Mouse (Mus musculus) hindbrain, embryonic 12.5 days (tissue): ENCODE results near the gene Sptlc2. TPM values are rescaled to one million over a fixed set of nuclear protein-coding genes. Genes with fewer than 3 reads are reported as not detected.
A peak's percentile ranks its signal among the peaks of the same experiment; 100 is the strongest.

Experiments used
- ATAC-seq: fragments of 200-750 bp; cut with Nextera tagmentation; 2 replicates; pipeline ENCODE4 v1.8.0; 2017; ENCODE audit warnings: moderate TSS enrichment; ENCODE audit not compliant: low FRiP score
- H3K27ac ChIP-seq: fragments of 300-500 bp; sonication (generic); 2 replicates; pipeline ENCODE4 v1.5.1; 2016; ENCODE audit warnings: mild to moderate bottlenecking
- H3K27me3 ChIP-seq: fragments of 300-500 bp; sonication (generic); 2 replicates; pipeline ENCODE4 v1.6.1; 2016; ENCODE audit warnings: mild to moderate bottlenecking
- H3K36me3 ChIP-seq: fragments of 300-500 bp; sonication (generic); 2 replicates; pipeline ENCODE4 v1.6.1; 2016; ENCODE audit warnings: mild to moderate bottlenecking
- H3K4me1 ChIP-seq: fragments of 300-500 bp; sonication (generic); 2 replicates; pipeline ENCODE4 v1.6.1; 2016
- H3K4me2 ChIP-seq: fragments of 300-500 bp; sonication (generic); replicated peaks from 2 replicates; pipeline ENCODE4 v1.6.1; 2016; ENCODE audit warnings: mild to moderate bottlenecking
- H3K4me3 ChIP-seq: fragments of 300-500 bp; sonication (generic); 2 replicates; pipeline ENCODE4 v1.5.1; 2016; ENCODE audit warnings: mild to moderate bottlenecking
- H3K9ac ChIP-seq: fragments of 300-500 bp; sonication (generic); 2 replicates; pipeline ENCODE4 v1.6.1; 2016; ENCODE audit warnings: mild to moderate bottlenecking, moderate library complexity
- H3K9me3 ChIP-seq: fragments of 300-500 bp; sonication (generic); replicated peaks from 2 replicates; pipeline ENCODE4 v1.6.1; 2016; ENCODE audit warnings: mild to moderate bottlenecking
- WGBS: fragments of 180-500 bp; shearing (Covaris S2); methylation state at CpG from one replicate; pipeline ENCODE4 v1.1.7; 2016; 5-methylcytosine and 5-hydroxymethylcytosine counted together
- polyA plus RNA-seq: library from polyadenylated mRNA; unstranded; fragments of >200 nt; fragmentation: Nextera tagmentation; extraction: Ambion mirVana; gene quantifications from 2 replicates; pipeline ENCODE4 v1.2.1, GENCODE M21; 2016

The Sptlc2 gene
- polyA plus RNA-seq: 72.2 and 77.7 TPM in 2 replicates

DNA sequence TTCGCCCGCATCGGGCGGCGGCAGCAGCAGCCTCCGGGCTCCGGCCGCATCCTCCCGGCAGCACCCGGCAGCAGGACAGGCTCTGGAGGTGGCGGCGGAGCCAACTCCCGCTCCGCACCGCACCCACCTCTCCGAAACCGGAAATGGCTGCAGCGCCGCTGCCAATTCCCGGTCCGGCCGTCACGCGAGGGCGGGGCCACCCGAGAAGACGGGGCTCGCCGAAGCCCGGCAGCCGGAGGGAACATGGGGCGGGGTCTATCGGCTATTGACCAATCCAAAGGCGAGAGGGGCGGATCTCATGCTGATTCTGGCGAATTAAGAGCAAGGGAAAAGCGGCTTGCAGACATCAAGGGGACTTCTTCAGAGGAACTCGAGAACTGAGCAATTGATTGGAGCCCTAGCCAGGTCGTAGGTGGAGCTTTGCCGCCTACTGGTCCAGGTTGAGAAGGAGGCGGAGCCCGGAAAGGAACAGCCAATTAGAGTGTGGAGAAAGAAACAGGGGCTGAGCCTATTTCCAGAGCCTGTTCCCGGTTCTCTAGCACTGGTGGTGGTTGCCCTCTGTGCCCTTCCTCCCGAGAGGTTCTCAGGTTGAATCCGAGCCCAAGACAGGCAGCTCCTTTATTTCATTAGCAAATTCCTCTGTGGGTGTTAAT lies at the start of gene Sptlc2:
TSS of gene Sptlc2 (minus strand) at position 234 of the 653 bp plus-strand sequence.
- Histone ChIP-seq H3K27ac (peak within 1 kb of the TSS; percentile 87), H3K36me3 (no peaks in the 10 kb centered on the region), H3K4me1 (peaks cover 18% of the 10 kb centered on the region), H3K9ac (peak within 1 kb of the TSS; percentile 79), H3K27me3 (no peaks in the 10 kb centered on the region), H3K4me2 (peak within 1 kb of the TSS; percentile 97), H3K9me3 (no peaks in the 10 kb centered on the region), H3K4me3 (peak within 1 kb of the TSS; percentile 97)
- WGBS: under 1% methylated on average over 40 of the region's 45 CpGs
- peak; percentile 99 for ATAC-seq

DNA sequence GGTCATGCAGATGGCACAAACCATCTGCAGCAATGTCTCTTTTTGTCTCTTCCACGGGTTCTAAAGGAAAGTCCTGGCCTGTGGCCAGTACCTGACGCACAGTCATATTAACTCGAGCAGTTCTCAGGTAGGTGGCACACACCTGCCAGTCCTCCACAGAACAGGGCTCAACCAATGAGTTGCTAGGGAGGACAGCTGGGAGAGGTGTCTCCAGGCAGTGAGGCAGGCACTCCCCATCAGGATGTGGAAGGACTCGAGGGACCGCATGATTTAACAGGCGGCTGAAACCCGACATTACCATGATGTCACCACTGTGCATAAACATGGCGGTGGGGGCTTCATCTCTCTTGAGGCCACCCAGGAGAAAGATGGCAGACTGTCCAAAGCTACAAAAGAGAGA lies 40.7 kb upstream of the Sptlc2 start:
- H3K4me2 ChIP-seq: no peak overlapping the region
- H3K36me3 ChIP-seq: peaks cover 81% of the 10 kb centered on the region
- 0 out of 2 replicates have a peak, but pooled peaks cover 6% of the 10 kb centered on the region for H3K4me1 ChIP-seq
- ATAC-seq: no peak
- H3K4me3 ChIP-seq: no peak overlapping the region
- WGBS: 90% methylated on average over 8 of the region's 8 CpGs
- no peaks in the 10 kb centered on the region for H3K9me3 ChIP-seq
- no peak overlapping the region for H3K9ac ChIP-seq
- no peaks in the 10 kb centered on the region for H3K27me3 ChIP-seq
- H3K27ac ChIP-seq: no peak overlapping the region

DNA sequence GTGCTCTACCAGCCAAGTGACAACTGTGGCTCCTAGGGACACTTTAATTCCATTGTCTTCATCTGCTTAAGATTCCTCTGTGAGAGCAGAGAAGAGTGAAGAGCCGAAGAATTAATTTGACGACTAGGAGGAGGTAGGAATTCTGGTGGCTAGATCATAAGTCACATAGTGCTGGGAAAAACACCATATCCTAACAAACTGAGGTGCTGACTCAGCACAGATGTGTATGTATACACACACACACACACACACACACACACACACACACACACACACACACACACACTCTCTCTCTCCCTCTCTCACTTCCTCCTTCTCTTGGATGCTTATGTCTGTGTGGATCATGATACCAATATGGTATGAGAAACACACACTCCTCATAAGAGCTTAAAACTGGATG lies 40.1 kb upstream of the Sptlc2 start:
- no peak overlapping the region for H3K27ac ChIP-seq
- no peak overlapping the region for H3K4me2 ChIP-seq
- no peak overlapping the region for H3K4me3 ChIP-seq
- no peaks in the 10 kb centered on the region for H3K27me3 ChIP-seq
- peaks cover 78% of the 10 kb centered on the region for H3K36me3 ChIP-seq
- no peaks in the 10 kb centered on the region for H3K9me3 ChIP-seq
- 92% methylated on average over 2 of the region's 2 CpGs for WGBS
- H3K4me1 ChIP-seq: 0 out of 2 replicates have a peak, but pooled peaks cover 6% of the 10 kb centered on the region
- no peak overlapping the region for H3K9ac ChIP-seq
- no peak for ATAC-seq

DNA sequence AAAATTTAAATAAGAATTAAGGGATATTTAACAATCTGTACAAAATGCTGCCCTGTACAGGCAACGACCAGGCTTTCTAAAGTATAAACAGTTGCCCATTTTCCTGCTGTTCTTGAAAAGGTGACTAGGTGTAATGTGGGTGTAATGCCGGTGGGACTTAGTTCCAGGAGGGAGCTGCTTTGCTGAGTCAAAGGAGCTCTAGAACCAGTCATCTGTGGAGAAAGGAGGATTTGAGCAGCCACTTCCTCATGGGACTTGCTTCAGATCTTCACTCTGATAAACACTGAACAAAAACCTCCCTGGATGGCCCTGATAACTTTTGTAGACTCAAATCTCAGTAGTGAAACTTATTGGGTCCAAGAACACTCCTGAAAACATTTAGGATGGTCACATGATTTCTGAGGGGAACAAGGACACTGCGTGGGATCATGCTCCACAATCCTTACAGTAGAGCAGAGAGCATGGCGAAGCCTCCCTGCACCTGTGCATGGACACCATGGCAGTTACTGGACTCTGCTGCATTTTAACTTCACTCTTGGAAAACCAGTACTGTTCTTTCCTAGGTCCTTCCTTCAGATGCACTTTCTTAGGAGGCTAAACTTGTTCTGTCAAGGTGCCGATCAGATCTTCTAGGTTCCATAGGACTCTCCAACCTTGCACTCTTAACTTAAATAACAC lies 38.3 kb upstream of the Sptlc2 start:
- ATAC-seq: no peak
- no peaks in the 10 kb centered on the region for H3K9me3 ChIP-seq
- 94% methylated on average over 5 of the region's 5 CpGs for WGBS
- no peak overlapping the region for H3K27ac ChIP-seq
- H3K4me1 ChIP-seq: 0 out of 2 replicates have a peak, but pooled peaks cover 6% of the 10 kb centered on the region
- H3K4me2 ChIP-seq: no peak overlapping the region
- H3K9ac ChIP-seq: no peak overlapping the region
- H3K36me3 ChIP-seq: peaks cover 62% of the 10 kb centered on the region
- no peak overlapping the region for H3K4me3 ChIP-seq
- H3K27me3 ChIP-seq: no peaks in the 10 kb centered on the region

DNA sequence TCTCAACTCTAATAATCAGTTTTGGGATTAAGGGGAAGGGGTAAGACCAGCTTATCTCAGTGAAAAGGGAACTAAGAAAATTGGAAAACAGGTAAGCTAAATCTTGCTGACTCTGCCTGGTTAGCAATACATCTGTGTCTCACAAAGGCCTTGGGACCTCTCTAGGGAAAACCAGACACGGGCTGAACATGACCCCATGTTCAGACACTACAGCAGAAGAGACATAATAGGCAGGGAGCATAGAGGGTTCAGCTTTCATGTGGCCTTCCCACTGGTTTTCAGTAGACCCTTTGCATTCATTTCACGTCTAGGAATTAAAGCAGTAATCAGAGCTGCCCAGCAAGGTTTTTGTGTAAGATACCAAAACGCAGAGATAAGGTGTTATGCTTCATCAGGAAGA lies 36.4 kb upstream of the Sptlc2 start:
- WGBS: 32% methylated on average over 3 of the region's 3 CpGs
- Histone ChIP-seq H3K4me3 (no peak overlapping the region), H3K27ac (peak overlapping the region; percentile 52), H3K36me3 (peaks cover 43% of the 10 kb centered on the region), H3K27me3 (no peaks in the 10 kb centered on the region), H3K4me1 (peaks cover 11% of the 10 kb centered on the region), H3K9ac (no peak overlapping the region), H3K4me2 (no peak overlapping the region), H3K9me3 (no peaks in the 10 kb centered on the region)
- ATAC-seq: no peak

DNA sequence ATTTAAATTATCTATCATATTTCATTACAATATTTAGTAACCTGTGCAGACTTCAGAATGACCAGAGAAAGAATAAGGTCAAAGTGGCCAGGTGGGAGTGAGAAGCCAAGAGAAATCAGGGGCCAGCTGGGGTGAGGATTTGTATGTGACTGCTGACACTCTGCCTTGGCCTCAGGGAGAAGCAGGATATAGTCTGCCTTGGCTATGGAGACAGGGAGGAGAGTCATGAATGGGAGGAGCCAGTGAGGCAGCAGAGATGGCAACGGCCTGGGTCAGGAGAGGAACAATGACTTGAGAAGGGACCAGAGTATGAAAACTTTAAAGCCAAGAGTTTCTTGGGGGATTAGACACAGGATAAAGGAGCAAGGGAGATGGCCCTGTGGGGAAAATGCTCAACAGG lies 35.5 kb upstream of the Sptlc2 start:
- Histone ChIP-seq H3K27me3 (no peaks in the 10 kb centered on the region), H3K4me1 (peaks cover 19% of the 10 kb centered on the region), H3K9ac (no peak overlapping the region), H3K27ac (no peak overlapping the region), H3K9me3 (no peaks in the 10 kb centered on the region), H3K4me3 (no peak overlapping the region), H3K4me2 (no peak overlapping the region), H3K36me3 (peaks cover 35% of the 10 kb centered on the region)
- WGBS: 34% methylated on average over 1 of the region's 1 CpGs
- no peak for ATAC-seq

DNA sequence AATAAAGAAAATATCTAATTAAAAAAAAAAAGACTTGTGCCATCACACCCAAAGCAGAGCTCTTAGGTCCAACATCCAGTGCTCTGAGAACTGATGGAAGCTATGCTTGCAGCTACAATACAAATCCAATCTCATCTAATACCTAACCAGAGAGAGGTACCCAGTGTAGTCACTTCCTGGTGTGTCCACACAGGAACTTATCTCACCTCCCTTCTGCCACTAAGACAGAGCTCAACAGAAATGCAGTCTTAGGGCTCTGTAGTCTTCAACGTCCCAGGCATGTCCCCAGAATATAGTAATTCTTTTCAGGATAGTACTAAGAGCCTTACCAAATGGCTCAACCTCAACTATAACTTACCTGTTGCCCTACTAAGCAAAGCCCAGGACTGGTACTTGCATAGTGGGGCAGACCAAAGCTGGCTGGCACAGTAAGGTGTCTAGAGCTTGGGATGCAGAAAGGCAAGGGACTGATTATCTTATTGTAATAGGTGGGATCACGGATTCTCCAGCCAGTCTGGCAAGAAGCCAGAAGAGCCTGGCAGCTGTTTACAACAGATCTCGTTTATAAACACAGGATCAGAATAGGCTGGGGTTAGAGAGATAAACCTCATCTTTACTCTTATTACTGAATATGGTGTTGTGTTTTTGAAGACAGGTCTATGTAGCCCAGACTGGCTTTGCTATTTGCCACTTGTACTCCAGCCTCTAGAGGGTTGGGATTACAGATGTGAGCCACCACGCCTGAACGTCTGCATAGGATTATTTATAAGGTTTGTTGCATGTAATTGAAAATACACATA lies 33.8 kb upstream of the Sptlc2 start:
- Histone ChIP-seq H3K27ac (no peak overlapping the region), H3K9me3 (no peaks in the 10 kb centered on the region), H3K4me1 (peaks cover 19% of the 10 kb centered on the region), H3K4me3 (no peak overlapping the region), H3K4me2 (no peak overlapping the region), H3K36me3 (peaks cover 19% of the 10 kb centered on the region), H3K9ac (no peak overlapping the region), H3K27me3 (no peaks in the 10 kb centered on the region)
- ATAC-seq: no peak
- 76% methylated on average over 5 of the region's 5 CpGs for WGBS

DNA sequence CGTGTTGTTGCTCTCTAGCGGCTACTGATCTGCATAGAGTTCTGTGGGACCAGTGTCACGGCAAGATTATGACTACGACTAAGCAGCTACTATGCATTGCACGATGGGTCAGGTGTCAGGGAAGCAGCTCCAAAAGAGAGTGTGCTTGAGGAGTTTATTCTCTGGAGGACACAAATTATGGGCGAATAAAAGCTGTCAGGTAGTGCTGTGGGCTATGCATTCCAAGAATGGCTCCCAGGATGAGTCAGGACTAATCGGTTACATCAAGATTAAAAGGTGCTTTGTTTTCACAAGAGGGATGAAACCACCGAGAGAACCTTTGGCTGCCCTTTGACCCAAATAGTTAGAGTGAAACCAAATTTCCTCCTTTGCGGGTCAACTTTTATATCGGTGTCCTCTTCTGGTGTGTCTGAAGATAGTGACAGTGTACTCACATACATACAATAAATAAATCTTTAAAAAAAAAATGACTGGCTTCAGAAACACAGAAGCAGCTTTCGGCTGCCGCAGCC lies 31.9 kb upstream of the Sptlc2 start:
- H3K36me3 ChIP-seq: 0 out of 2 replicates have a peak, but pooled peaks cover 3% of the 10 kb centered on the region
- 74% methylated on average over 12 of the region's 12 CpGs for WGBS
- H3K4me2 ChIP-seq: no peak overlapping the region
- no peaks in the 10 kb centered on the region for H3K9me3 ChIP-seq
- H3K27ac ChIP-seq: peak overlapping the region; percentile 83
- H3K4me3 ChIP-seq: no peak overlapping the region
- no peaks in the 10 kb centered on the region for H3K27me3 ChIP-seq
- no peak overlapping the region for H3K9ac ChIP-seq
- H3K4me1 ChIP-seq: peaks cover 19% of the 10 kb centered on the region
- no peak for ATAC-seq

DNA sequence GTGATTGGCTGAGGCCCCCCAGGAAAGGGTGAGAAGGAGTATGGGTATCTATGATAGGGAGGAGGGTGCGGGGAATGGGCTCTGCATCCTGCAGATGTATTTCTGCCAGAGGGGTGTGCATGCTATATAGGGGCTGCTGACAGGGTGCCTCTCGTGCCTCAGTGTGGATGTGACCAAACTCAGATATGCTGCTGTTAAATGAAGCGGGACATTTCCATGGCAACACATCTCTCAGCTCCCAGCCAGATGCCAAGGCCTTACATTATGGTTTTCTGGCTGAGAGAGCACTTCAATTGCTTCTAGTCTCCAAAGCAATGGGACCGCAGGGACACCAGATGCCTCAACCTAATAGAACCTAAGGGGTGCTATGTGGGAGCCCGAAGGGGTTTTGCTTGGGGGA lies 30.8 kb upstream of the Sptlc2 start:
- Histone ChIP-seq H3K27ac (peak overlapping the region; percentile 83), H3K4me1 (peaks cover 13% of the 10 kb centered on the region), H3K4me3 (no peak overlapping the region), H3K4me2 (no peak overlapping the region), H3K27me3 (no peaks in the 10 kb centered on the region), H3K9me3 (no peaks in the 10 kb centered on the region), H3K9ac (no peak overlapping the region), H3K36me3 (0 out of 2 replicates have a peak, but pooled peaks cover 3% of the 10 kb centered on the region)
- WGBS: 42% methylated on average over 5 of the region's 5 CpGs
- peak; percentile 94 for ATAC-seq

DNA sequence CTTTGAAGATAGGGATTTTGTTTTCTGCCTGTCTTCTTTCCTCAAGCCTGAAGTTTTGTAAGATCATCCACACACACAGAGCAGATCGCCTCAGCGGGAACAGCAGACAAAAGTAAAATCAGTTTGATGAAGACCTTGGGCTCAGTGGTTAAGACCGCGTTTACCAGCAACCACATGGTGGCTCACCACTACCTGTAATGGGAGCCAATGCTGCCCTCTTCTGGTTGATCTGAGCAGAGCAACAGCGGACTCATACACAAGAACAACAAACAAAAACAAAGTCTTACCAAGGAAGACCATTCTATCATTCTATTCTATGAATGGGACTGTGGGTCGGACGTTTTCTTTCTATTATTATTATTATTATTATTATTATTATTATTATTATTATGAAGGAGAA lies 28.5 kb upstream of the Sptlc2 start:
- Histone ChIP-seq H3K27ac (no peak overlapping the region), H3K4me1 (peaks cover 13% of the 10 kb centered on the region), H3K9ac (no peak overlapping the region), H3K27me3 (no peaks in the 10 kb centered on the region), H3K4me3 (no peak overlapping the region), H3K36me3 (no peaks in the 10 kb centered on the region), H3K4me2 (no peak overlapping the region), H3K9me3 (no peaks in the 10 kb centered on the region)
- no peak for ATAC-seq
- 36% methylated on average over 7 of the region's 7 CpGs for WGBS

DNA sequence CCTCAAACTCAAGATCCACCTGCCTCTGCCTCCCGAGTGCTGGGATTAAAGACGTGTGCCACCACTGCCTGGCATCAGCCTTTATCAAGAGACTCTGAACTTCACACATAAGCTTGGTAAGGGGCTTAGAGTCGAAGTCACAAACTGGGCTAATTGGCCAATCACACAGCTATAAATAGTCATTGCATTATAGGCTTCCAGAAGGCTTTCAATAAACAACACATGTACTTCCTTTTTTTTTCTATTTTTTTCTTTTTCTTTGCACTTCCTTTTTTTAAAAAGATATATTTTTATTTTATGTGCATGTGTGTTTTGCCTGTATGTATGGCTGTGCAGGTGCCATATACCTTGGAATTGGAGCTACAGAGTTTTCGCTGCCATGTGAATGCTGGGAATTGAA lies 27.2 kb upstream of the Sptlc2 start:
- no peak overlapping the region for H3K27ac ChIP-seq
- ATAC-seq: no peak
- no peak overlapping the region for H3K4me3 ChIP-seq
- no peak overlapping the region for H3K4me2 ChIP-seq
- no peaks in the 10 kb centered on the region for H3K9me3 ChIP-seq
- H3K36me3 ChIP-seq: no peaks in the 10 kb centered on the region
- peaks cover 13% of the 10 kb centered on the region for H3K4me1 ChIP-seq
- no peak overlapping the region for H3K9ac ChIP-seq
- WGBS: 81% methylated on average over 4 of the region's 4 CpGs
- no peaks in the 10 kb centered on the region for H3K27me3 ChIP-seq

DNA sequence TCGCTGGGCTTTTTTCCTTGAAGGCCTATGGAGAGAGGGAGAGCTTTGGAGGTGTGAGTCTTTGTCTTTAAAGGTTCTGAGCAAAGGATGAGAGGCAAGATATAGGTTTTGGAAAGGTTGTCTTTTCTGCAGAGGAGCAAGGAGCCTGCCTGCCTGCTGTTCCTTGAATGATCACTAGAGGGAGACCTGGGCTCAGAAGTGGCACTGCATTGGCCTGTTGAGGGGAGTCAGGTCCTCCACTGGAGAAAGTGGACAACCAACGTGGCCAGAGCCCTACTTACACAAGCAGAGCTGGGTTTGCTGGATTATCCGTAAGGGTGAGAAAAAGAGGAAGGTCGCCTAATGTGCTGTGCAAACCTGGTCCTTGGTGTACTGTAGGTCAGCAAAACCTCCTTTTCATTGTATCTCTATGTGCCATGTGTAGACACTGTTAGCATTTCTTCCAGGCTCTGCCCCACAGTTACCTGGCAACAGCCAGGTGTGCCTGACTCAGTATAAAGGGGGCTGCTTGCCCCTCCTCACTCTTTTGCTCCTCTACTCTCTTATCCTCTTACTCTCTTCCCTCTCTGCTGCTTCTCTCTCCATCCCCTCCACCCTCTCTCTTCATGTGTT lies 25.1 kb upstream of the Sptlc2 start:
- H3K36me3 ChIP-seq: no peaks in the 10 kb centered on the region
- no peaks in the 10 kb centered on the region for H3K9me3 ChIP-seq
- no peak overlapping the region for H3K27ac ChIP-seq
- peak; percentile 59 for ATAC-seq
- H3K4me2 ChIP-seq: no peak overlapping the region
- H3K4me1 ChIP-seq: no peaks in the 10 kb centered on the region; the same call in 1 of the 2 replicates
- 27% methylated on average over 4 of the region's 4 CpGs for WGBS
- no peaks in the 10 kb centered on the region for H3K27me3 ChIP-seq
- no peak overlapping the region for H3K4me3 ChIP-seq
- H3K9ac ChIP-seq: no peak overlapping the region
